Mouse (Mus musculus) hindbrain, embryonic 11.5 days (tissue): Measurements from ENCODE around the gene 9930021J03Rik. TPM values are rescaled to one million over a fixed set of nuclear protein-coding genes. Genes with fewer than 3 reads are reported as not detected.

Source experiments
- ATAC-seq: fragments of 200-750 bp; cut with Nextera tagmentation; 2 replicates; pipeline ENCODE4 v1.8.0; 2017; ENCODE audit warnings: mild to moderate bottlenecking, moderate TSS enrichment, moderate library complexity; ENCODE audit not compliant: low FRiP score
- DNase-seq: peaks from one replicate; pipeline ENCODE4 v3.0.0-alpha.2; 2015; ENCODE audit warnings: low spot score
- H3K27ac ChIP-seq: fragments of 300-500 bp; sonication (generic); 2 replicates; pipeline ENCODE4 v1.5.1; 2014; ENCODE audit warnings: mild to moderate bottlenecking, low read depth, low read length
- H3K27me3 ChIP-seq: fragments of 300-500 bp; sonication (generic); 2 replicates; pipeline ENCODE4 v1.6.1; 2014; ENCODE audit warnings: mild to moderate bottlenecking, low read length, moderate library complexity, mixed read lengths; ENCODE audit not compliant: control insufficient read depth, insufficient read depth
- H3K36me3 ChIP-seq: fragments of 300-500 bp; sonication (generic); 2 replicates; pipeline ENCODE4 v1.6.1; 2014; ENCODE audit warnings: mild to moderate bottlenecking, low read length, moderate library complexity, mixed read lengths; ENCODE audit not compliant: control insufficient read depth, insufficient read depth
- H3K4me1 ChIP-seq: fragments of 300-500 bp; sonication (generic); replicated peaks from 2 replicates; pipeline ENCODE4 v1.6.1; 2014; ENCODE audit warnings: low read length, mixed read lengths; ENCODE audit not compliant: control insufficient read depth, insufficient read depth
- H3K4me2 ChIP-seq: fragments of 300-500 bp; sonication (generic); replicated peaks from 2 replicates; pipeline ENCODE4 v1.6.1; 2014; ENCODE audit warnings: mild to moderate bottlenecking, low read depth, low read length
- H3K4me3 ChIP-seq: fragments of 300-500 bp; sonication (generic); 2 replicates; pipeline ENCODE4 v1.5.1; 2014; ENCODE audit warnings: low read depth, low read length
- H3K9ac ChIP-seq: fragments of 300-500 bp; sonication (generic); 2 replicates; pipeline ENCODE4 v1.6.1; 2014; ENCODE audit warnings: low read depth, low read length
- H3K9me3 ChIP-seq: fragments of 300-500 bp; sonication (generic); 2 replicates; pipeline ENCODE4 v1.6.1; 2016; ENCODE audit warnings: low read length; ENCODE audit not compliant: control insufficient read depth
- WGBS: fragments of 180-500 bp; shearing (Covaris S2); extraction: QIAGEN DNeasy Blood & Tissue Kit; methylation state at CpG from one replicate; pipeline ENCODE4 v1.1.7; 2014; 5-methylcytosine and 5-hydroxymethylcytosine counted together
- polyA plus RNA-seq: library from polyadenylated mRNA; unstranded; fragments of >200 nt; fragmentation: Nextera tagmentation; extraction: Ambion mirVana; gene quantifications from 2 replicates; pipeline ENCODE4 v1.2.1, GENCODE M21; 2014

9930021J03Rik gene
- polyA plus RNA-seq, 1 experiment from 2014 or later = 9.8 TPM

- Histone ChIP-seq H3K27ac (no peak overlapping the region), H3K4me1 (no peaks in the 10 kb centered on the region), H3K4me3 (no peak overlapping the region), H3K9me3 (no peaks in the 10 kb centered on the region), H3K27me3 (no peaks in the 10 kb centered on the region), H3K4me2 (no peak overlapping the region), H3K36me3 (no peaks in the 10 kb centered on the region), H3K9ac (no peak overlapping the region)
- ATAC-seq = no peak
- DNase-seq = no peak
- 83% methylated on average over 3 of the region's 3 CpGs for WGBS
These were observed 32.9 kb upstream of the 9930021J03Rik start for GRCm38 (mm10) chr19:29838636-29839135.

GRCm38 (mm10) chr19:29838171-29838570 lies 32.4 kb upstream of the 9930021J03Rik start:
- Histone ChIP-seq H3K27me3 (no peaks in the 10 kb centered on the region), H3K9ac (no peak overlapping the region)

GRCm38 (mm10) chr19:29835364-29836034 lies 29.7 kb upstream of the 9930021J03Rik start:
- no peaks in the 10 kb centered on the region for H3K27me3 ChIP-seq
- no peak for ATAC-seq
- no peak for DNase-seq
- H3K27ac ChIP-seq = no peak overlapping the region
- no peak overlapping the region for H3K4me3 ChIP-seq
- no peak overlapping the region for H3K4me2 ChIP-seq
- H3K36me3 ChIP-seq = no peaks in the 10 kb centered on the region
- no peak overlapping the region for H3K9ac ChIP-seq
- H3K9me3 ChIP-seq = no peaks in the 10 kb centered on the region
- H3K4me1 ChIP-seq = no peaks in the 10 kb centered on the region
- 66% methylated on average over 3 of the region's 3 CpGs for WGBS

More at GRCm38 (mm10) chr19:29838171-29838570, 32.4 kb upstream of the 9930021J03Rik start:
- Histone ChIP-seq H3K9me3 (no peaks in the 10 kb centered on the region), H3K36me3 (no peaks in the 10 kb centered on the region), H3K27ac (no peak overlapping the region), H3K4me3 (no peak overlapping the region), H3K4me2 (no peak overlapping the region), H3K4me1 (no peaks in the 10 kb centered on the region)
- no peak for ATAC-seq
- no peak for DNase-seq
- 88% methylated on average over 1 of the region's 1 CpGs for WGBS

- DNase-seq = no peak
- H3K36me3 ChIP-seq = no peaks in the 10 kb centered on the region
- H3K27me3 ChIP-seq = no peaks in the 10 kb centered on the region
- WGBS = 85% methylated on average over 2 of the region's 2 CpGs
- H3K4me3 ChIP-seq = no peak overlapping the region
- no peak overlapping the region for H3K9ac ChIP-seq
- H3K4me2 ChIP-seq = no peak overlapping the region
- H3K27ac ChIP-seq = no peak overlapping the region
- H3K9me3 ChIP-seq = no peaks in the 10 kb centered on the region
- no peak for ATAC-seq
- no peaks in the 10 kb centered on the region for H3K4me1 ChIP-seq
These were observed 25.1 kb upstream of the 9930021J03Rik start for GRCm38 (mm10) chr19:29830911-29831310.

GRCm38 (mm10) chr19:29828558-29828957 lies 22.8 kb upstream of the 9930021J03Rik start:
- Histone ChIP-seq H3K9ac (no peak overlapping the region), H3K9me3 (no peaks in the 10 kb centered on the region), H3K4me1 (no peaks in the 10 kb centered on the region), H3K4me3 (no peak overlapping the region), H3K36me3 (no peaks in the 10 kb centered on the region), H3K27me3 (no peaks in the 10 kb centered on the region), H3K27ac (no peak overlapping the region), H3K4me2 (no peak overlapping the region)
- ATAC-seq = no peak
- no peak for DNase-seq
- 74% methylated on average over 5 of the region's 5 CpGs for WGBS

- DNase-seq (peak; percentile 28), ATAC-seq (no peak)
- WGBS = 80% methylated on average over 1 of the region's 1 CpGs
- H3K27me3 ChIP-seq = no peaks in the 10 kb centered on the region
- H3K27ac ChIP-seq = no peak overlapping the region
- H3K9me3 ChIP-seq = no peaks in the 10 kb centered on the region
- no peak overlapping the region for H3K4me3 ChIP-seq
- no peaks in the 10 kb centered on the region for H3K36me3 ChIP-seq
- H3K9ac ChIP-seq = no peak overlapping the region
- H3K4me1 ChIP-seq = no peaks in the 10 kb centered on the region
- no peak overlapping the region for H3K4me2 ChIP-seq
These were observed 20.9 kb upstream of the 9930021J03Rik start for GRCm38 (mm10) chr19:29826686-29827085.

- no peak for DNase-seq
- H3K27me3 ChIP-seq = no peaks in the 10 kb centered on the region
- H3K27ac ChIP-seq = no peak overlapping the region
- H3K36me3 ChIP-seq = no peaks in the 10 kb centered on the region
- H3K9me3 ChIP-seq = no peaks in the 10 kb centered on the region
- no peak overlapping the region for H3K9ac ChIP-seq
- H3K4me2 ChIP-seq = no peak overlapping the region
- WGBS = 72% methylated on average over 2 of the region's 2 CpGs
- no peaks in the 10 kb centered on the region for H3K4me1 ChIP-seq
- ATAC-seq = no peak
- H3K4me3 ChIP-seq = no peak overlapping the region
These were observed 19.2 kb upstream of the 9930021J03Rik start for GRCm38 (mm10) chr19:29825003-29825402.

GRCm38 (mm10) chr19:29824034-29824700 lies 18.4 kb upstream of the 9930021J03Rik start:
- no peaks in the 10 kb centered on the region for H3K36me3 ChIP-seq
- H3K27me3 ChIP-seq = no peaks in the 10 kb centered on the region
- ATAC-seq = no peak
- H3K9ac ChIP-seq = no peak overlapping the region
- no peaks in the 10 kb centered on the region for H3K4me1 ChIP-seq
- H3K4me3 ChIP-seq = no peak overlapping the region
- 49% methylated on average over 6 of the region's 6 CpGs for WGBS
- H3K27ac ChIP-seq = no peak overlapping the region
- H3K9me3 ChIP-seq = no peaks in the 10 kb centered on the region
- DNase-seq = peak; percentile 76
- H3K4me2 ChIP-seq = no peak overlapping the region
